Comparison of ENCODE assay signal across 22 mouse cellular contexts in the genomic region with DNA sequence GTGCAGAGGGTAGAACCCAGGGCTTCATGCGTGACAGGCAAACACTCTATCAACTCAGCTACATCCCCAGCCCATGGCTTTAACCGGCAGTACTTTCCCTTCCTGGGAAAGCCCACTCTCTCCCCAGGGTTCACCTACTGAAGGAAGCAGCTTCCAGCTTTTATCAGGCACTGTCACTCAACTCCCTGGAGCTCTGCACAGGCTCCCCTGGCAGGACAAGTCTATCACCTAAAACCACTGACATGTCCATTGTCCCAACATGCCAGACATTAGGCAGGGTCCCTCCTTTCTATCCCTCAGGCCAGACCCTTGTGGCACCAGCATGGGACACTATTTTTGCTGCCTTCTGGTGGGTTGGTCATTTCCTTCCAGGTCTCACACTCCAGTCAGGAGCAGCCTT.
"Had no signal": no experiment of that assay in that cellular context is flagged by ENCODE, and none has a peak within 500 bp of the region (broad histone marks: within the 10 kb centered on the region; RNA-seq: fewer than 3 reads in every experiment).

No protein-coding gene starts in this region.

- H3K36me3 ChIP-seq: limb, embryonic 12.5 days; limb, embryonic 15.5 days; midbrain, embryonic 12.5 days; midbrain, embryonic 15.5 days; neural tube, embryonic 12.5 days; neural tube, embryonic 15.5 days had no signal

- H3K4me2 ChIP-seq: limb, embryonic 12.5 days; limb, embryonic 15.5 days; liver, embryonic 11.5 days; lung, embryonic 14.5 days; midbrain, embryonic 12.5 days; midbrain, embryonic 15.5 days; neural tube, embryonic 12.5 days; neural tube, embryonic 15.5 days had no signal

- DNase-seq: kidney, postnatal 10 days; kidney, postnatal 4 days; left cerebral cortex, postnatal 4 days; liver, postnatal 0 days; lung, embryonic 14.5 days; right cerebral cortex, adult 18-20 months; right cerebral cortex, postnatal 14 days; right cerebral cortex, postnatal 4 days; thymus, adult 2 months; thymus, postnatal 14 days; thymus, postnatal 4 days had no signal

- H3K4me1 ChIP-seq: midbrain, embryonic 12.5 days; midbrain, embryonic 15.5 days; neural tube, embryonic 12.5 days had no signal

- H3K27me3 ChIP-seq: limb, embryonic 12.5 days; limb, embryonic 15.5 days; midbrain, embryonic 15.5 days; neural tube, embryonic 12.5 days; neural tube, embryonic 15.5 days had no signal

- H3K9me3 ChIP-seq: limb, embryonic 12.5 days; limb, embryonic 15.5 days; midbrain, embryonic 12.5 days; midbrain, embryonic 15.5 days; neural tube, embryonic 12.5 days; neural tube, embryonic 15.5 days had no signal

- ATAC-seq: liver, postnatal 0 days; lung, postnatal 0 days; midbrain, embryonic 15.5 days had no signal

- H3K9ac ChIP-seq: limb, embryonic 12.5 days; limb, embryonic 15.5 days; liver, embryonic 14.5 days; liver, postnatal 0 days; lung, embryonic 14.5 days; midbrain, embryonic 12.5 days; midbrain, embryonic 15.5 days; neural tube, embryonic 12.5 days; neural tube, embryonic 15.5 days had no signal

- H3K27ac ChIP-seq: limb, embryonic 12.5 days; limb, embryonic 15.5 days; liver, embryonic 14.5 days; macrophage; midbrain, embryonic 12.5 days; midbrain, embryonic 15.5 days; neural tube, embryonic 12.5 days; neural tube, embryonic 15.5 days; stomach, postnatal 0 days had no signal

- H3K4me3 ChIP-seq: limb, embryonic 12.5 days; limb, embryonic 15.5 days; midbrain, embryonic 12.5 days; midbrain, embryonic 15.5 days; neural tube, embryonic 12.5 days; neural tube, embryonic 15.5 days had no signal
